Mouse (Mus musculus) hindbrain, embryonic 13.5 days (tissue): ENCODE results near the gene Nlrp4a. TPM values are rescaled to one million over a fixed set of nuclear protein-coding genes. Genes with fewer than 3 reads are reported as not detected.
"Not testable (repeated sequence)": the region's sequence is repeated elsewhere in the genome, so short reads cannot be mapped to it uniquely, and the experiment has no call there.

Experiments
- ATAC-seq: fragments of 200-750 bp; cut with Nextera tagmentation; 2 replicates; pipeline ENCODE4 v1.8.0; 2017; ENCODE audit warnings: moderate TSS enrichment; ENCODE audit not compliant: low FRiP score
- H3K27ac ChIP-seq: fragments of 300-500 bp; sonication (generic); 2 replicates; pipeline ENCODE4 v1.5.1; 2015; ENCODE audit warnings: inconsistent platforms, mild to moderate bottlenecking, moderate library complexity
- H3K27me3 ChIP-seq: fragments of 300-500 bp; sonication (generic); 2 replicates; pipeline ENCODE4 v1.6.1; 2015; ENCODE audit warnings: mild to moderate bottlenecking, inconsistent platforms
- H3K36me3 ChIP-seq: fragments of 300-500 bp; sonication (generic); 2 replicates; pipeline ENCODE4 v1.6.1; 2015; ENCODE audit warnings: mild to moderate bottlenecking, inconsistent platforms
- H3K4me1 ChIP-seq: fragments of 300-500 bp; sonication (generic); replicated peaks from 2 replicates; pipeline ENCODE4 v1.6.1; 2015; ENCODE audit warnings: inconsistent platforms
- H3K4me2 ChIP-seq: fragments of 300-500 bp; sonication (generic); 2 replicates; pipeline ENCODE4 v1.6.1; 2015; ENCODE audit warnings: inconsistent platforms, mild to moderate bottlenecking, moderate library complexity
- H3K4me3 ChIP-seq: fragments of 300-500 bp; sonication (generic); 2 replicates; pipeline ENCODE4 v1.5.1; 2015; ENCODE audit warnings: mild to moderate bottlenecking, inconsistent platforms
- H3K9ac ChIP-seq: fragments of 300-500 bp; sonication (generic); 2 replicates; pipeline ENCODE4 v1.6.1; 2015; ENCODE audit warnings: mild to moderate bottlenecking, inconsistent platforms
- H3K9me3 ChIP-seq: fragments of 300-500 bp; sonication (generic); 2 replicates; pipeline ENCODE4 v1.6.1; 2016; ENCODE audit warnings: inconsistent platforms
- WGBS: fragments of 180-500 bp; shearing (Covaris S2); methylation state at CpG from one replicate; pipeline ENCODE4 v1.1.7; 2015; 5-methylcytosine and 5-hydroxymethylcytosine counted together
- polyA plus RNA-seq: library from polyadenylated mRNA; unstranded; fragments of >200 nt; fragmentation: Nextera tagmentation; extraction: Ambion mirVana; gene quantifications from 2 replicates; pipeline ENCODE4 v1.2.1, GENCODE M21; 2015

The Nlrp4a gene
- not detected in 2 replicates for polyA plus RNA-seq

DNA sequence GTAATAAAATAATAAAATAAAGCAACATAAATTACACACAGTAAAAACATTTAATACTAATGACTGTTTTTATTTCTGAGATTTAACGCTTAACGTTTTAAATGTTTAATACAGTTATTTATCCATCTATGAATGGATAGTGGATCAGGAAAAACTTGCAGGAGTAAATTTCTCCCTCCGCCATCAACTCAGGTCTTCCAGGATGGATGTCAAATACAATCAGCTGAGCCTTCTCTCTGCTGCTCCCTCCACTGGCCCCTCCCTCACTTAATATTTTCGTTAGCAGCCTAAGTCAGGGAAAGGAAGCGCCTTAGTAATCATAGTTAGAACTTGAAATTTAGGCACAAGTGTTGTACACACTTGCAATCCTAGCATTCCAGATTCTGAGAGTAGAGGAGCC lies at the start of gene Nlrp4a:
Gene Nlrp4a, plus strand, starts transcription at position 301 of the 400 bp plus-strand sequence.
- no peaks in the 10 kb centered on the region for H3K36me3 ChIP-seq
- H3K9ac ChIP-seq, result no peak within 1 kb of the TSS
- 85% methylated on average over 5 of the region's 5 CpGs for WGBS
- no peak for ATAC-seq
- no peaks in the 10 kb centered on the region; the same call in 1 of the 2 replicates for H3K9me3 ChIP-seq
- no peak within 1 kb of the TSS for H3K4me2 ChIP-seq
- H3K27ac ChIP-seq, result no peak within 1 kb of the TSS
- no peak within 1 kb of the TSS for H3K4me3 ChIP-seq
- H3K27me3 ChIP-seq, result no peaks in the 10 kb centered on the region
- H3K4me1 ChIP-seq, result no peaks in the 10 kb centered on the region

DNA sequence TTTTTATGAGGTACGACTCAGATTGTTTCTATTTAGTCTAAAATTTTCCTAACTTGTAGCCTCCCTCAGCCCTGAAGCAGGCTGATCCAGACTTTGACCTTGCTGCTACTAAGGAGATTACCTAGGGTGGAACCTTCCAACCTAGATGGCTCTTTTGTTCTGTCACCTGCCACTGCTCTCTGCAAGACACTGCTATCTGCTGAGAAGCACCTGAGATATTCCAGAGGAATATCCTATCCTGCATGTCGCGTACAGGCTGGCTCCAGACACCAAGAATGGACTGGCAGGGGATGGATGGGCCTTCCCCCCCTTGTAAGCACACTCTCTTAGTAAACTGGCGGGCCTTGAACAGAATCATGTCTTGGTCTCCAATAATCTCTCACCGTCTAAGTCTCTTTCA lies 48.2 kb upstream of the Nlrp4a start:
- H3K27me3 ChIP-seq, H3K9me3 ChIP-seq, H3K4me1 ChIP-seq, H3K36me3 ChIP-seq, H3K4me3 ChIP-seq, H3K27ac ChIP-seq, ATAC-seq, H3K4me2 ChIP-seq, H3K9ac ChIP-seq: not testable (repeated sequence)
- 89% methylated on average over 5 of the region's 5 CpGs for WGBS

DNA sequence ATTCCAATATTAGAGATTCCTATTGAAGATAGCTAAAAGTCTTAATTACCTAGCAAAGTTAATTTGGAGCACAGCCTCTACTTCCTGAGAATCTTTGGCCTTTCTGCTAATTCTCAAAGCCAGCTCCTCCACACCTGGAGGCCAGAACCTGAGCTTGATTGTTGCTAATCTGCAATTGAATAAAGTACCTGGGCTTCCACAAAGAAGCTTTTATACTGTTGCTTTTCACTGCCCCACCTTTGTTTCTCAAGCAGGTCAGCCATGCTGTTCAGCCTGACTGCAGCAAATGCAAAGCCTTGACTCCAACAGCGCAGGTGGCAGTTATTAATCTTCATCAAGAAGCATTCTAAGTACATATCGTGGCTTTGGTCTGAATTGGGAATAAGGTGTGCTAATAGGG lies 43.8 kb upstream of the Nlrp4a start:
- not testable (repeated sequence) for H3K36me3 ChIP-seq, H3K9ac ChIP-seq, H3K27me3 ChIP-seq, ATAC-seq, H3K27ac ChIP-seq, H3K4me3 ChIP-seq, H3K4me2 ChIP-seq, H3K4me1 ChIP-seq
- WGBS, result 84% methylated on average over 2 of the region's 2 CpGs
- H3K9me3 ChIP-seq, result peaks cover 11% of the 10 kb centered on the region

DNA sequence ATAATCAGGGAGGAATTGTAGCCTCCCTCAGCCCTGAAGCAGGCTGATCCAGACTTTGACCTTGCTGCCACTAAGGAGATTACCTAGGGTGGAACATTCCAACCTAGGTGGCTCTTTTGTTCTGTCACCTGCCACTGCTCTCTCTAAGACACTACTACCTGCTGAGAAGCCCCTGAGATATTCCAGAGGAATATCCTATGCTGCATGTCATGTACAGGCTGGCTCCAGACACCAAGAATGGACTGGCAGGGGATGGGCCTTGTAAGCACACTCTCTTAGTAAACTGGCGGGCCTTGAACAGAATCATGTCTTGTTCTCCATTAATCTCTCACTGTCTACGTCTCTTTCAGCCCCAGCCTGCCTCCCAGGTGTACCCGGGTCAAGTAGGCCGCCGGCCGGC lies 43.1 kb upstream of the Nlrp4a start:
- not testable (repeated sequence) for H3K9ac ChIP-seq, H3K36me3 ChIP-seq, ATAC-seq, H3K4me3 ChIP-seq, H3K4me1 ChIP-seq, H3K27ac ChIP-seq, H3K4me2 ChIP-seq, H3K27me3 ChIP-seq
- 90% methylated on average over 6 of the region's 6 CpGs for WGBS
- peaks cover 15% of the 10 kb centered on the region for H3K9me3 ChIP-seq

DNA sequence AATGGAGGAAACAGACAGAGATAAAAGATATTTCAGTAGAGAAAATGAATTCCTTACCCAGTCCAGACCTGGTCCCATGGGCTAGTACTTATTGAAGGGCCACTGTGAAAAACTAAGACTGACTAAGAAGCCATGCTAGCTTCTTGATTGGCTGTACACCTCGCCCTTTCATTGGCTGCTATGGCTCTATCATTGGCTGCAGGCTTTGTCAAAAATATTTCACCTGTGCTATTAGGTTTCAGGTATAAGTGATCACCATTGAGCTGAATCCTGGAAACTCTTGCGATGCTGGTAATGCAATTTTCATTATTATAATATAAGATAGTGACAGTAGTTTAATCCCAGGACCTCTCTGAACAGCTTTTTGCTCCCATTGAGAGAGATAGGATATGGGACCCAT lies 31.3 kb upstream of the Nlrp4a start, which contains the start of gene Nlrp9c:
Gene Nlrp9c, minus strand, starts transcription at position 101 of the 400 bp plus-strand sequence.
- not testable (repeated sequence) for H3K27me3 ChIP-seq, H3K4me1 ChIP-seq, ATAC-seq, H3K4me3 ChIP-seq, H3K27ac ChIP-seq, H3K9me3 ChIP-seq, H3K4me2 ChIP-seq, H3K36me3 ChIP-seq, H3K9ac ChIP-seq
- 63% methylated on average over 2 of the region's 2 CpGs for WGBS

DNA sequence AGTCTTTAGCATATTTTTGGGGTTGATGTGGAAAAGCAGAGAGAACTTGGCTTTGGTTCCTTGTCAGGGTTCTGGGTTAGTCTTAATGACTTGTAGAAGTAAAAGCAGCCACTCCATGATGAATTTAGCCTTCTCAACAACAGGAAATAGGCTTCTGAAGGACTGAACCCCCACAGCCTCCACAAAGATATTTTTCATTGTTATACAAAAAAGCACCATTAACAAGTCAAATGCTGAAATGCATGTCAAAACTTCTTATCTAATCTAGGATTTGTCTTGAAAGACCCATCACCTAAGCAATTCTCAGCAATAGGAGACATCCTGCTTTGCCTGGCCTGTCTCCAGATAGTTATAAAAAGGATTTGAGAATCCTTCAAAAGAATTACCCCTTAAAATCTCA lies 41.8 kb downstream of the Nlrp4a start:
- no peak for ATAC-seq

DNA sequence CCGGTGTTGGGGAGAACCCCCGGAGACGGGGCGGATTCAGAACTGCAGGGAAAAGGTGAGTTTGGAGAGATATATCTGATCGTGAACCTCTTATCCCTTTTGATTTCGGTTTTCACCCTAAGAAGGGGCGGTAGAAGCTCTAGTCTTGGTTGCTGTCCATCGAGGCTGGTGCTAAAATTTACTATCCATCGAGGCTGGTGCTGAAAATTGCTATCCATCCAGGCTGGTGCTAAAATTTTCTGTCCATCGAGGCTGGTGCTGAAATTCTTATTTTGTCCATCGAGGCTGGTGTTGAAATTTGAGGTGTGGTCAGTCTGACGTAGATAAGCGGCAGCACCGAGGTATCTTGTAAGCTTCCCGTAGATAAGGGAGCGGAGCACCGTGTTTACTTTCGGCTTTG lies 54.6 kb downstream of the Nlrp4a start:
- not testable (repeated sequence) for H3K4me2 ChIP-seq
- 81% methylated on average over 18 of the region's 18 CpGs for WGBS

More for the DNA sequence above, 41.8 kb downstream of the Nlrp4a start:
- H3K27me3 ChIP-seq, result no peaks in the 10 kb centered on the region
- peaks cover 15% of the 10 kb centered on the region for H3K9me3 ChIP-seq
- no peak overlapping the region for H3K4me2 ChIP-seq
- no peak overlapping the region for H3K9ac ChIP-seq
- no peaks in the 10 kb centered on the region for H3K36me3 ChIP-seq
- no peak overlapping the region for H3K4me3 ChIP-seq
- H3K27ac ChIP-seq, result no peak overlapping the region
- no peaks in the 10 kb centered on the region for H3K4me1 ChIP-seq

More for the DNA sequence above, 54.6 kb downstream of the Nlrp4a start:
- H3K9ac ChIP-seq, H3K36me3 ChIP-seq, H3K27ac ChIP-seq, ATAC-seq, H3K9me3 ChIP-seq, H3K27me3 ChIP-seq, H3K4me3 ChIP-seq, H3K4me1 ChIP-seq: not testable (repeated sequence)

Other genes with a start within 250 kb of the Nlrp4a start
- gene Vmn1r184, start 174.8 kb upstream of the Nlrp4a start, polyA plus RNA-seq, result not detected in 2 replicates
- not detected in 2 replicates for gene Cyp2a4, start 127.9 kb upstream of the Nlrp4a start, polyA plus RNA-seq
- not detected in 2 replicates for gene Nlrp9c, start 31.4 kb upstream of the Nlrp4a start, polyA plus RNA-seq
- gene Nlrp9a, start 99.9 kb downstream of the Nlrp4a start, polyA plus RNA-seq, result not detected in 2 replicates
- not detected in 2 replicates for gene Vmn1r185, start 183.4 kb downstream of the Nlrp4a start, polyA plus RNA-seq